In genomic region chr11:75014816-75015215, GRCm38 (mm10) we compare ENCODE assay signal across 9 mouse cellular contexts.
DNase-seq lines count a peak whose midpoint lies in the region; ATAC-seq and TF ChIP-seq lines count a peak whose summit lies in the region.
"Had no signal": no experiment of that assay in that cellular context is flagged by ENCODE, and none has a peak within 500 bp of the region (broad histone marks: within the 10 kb centered on the region; RNA-seq: fewer than 3 reads in every experiment).

No protein-coding gene starts in this region.

- no peak for DNase-seq in liver, embryonic 11.5 days (ENCODE audit: low spot score)
- no peak for DNase-seq in liver
- peak; percentile 83 for DNase-seq in cerebellum, adult 9-10 months
- no peak for DNase-seq in limb, embryonic 14.5 days (ENCODE audit: low spot score)
- DNase-seq in frontal cortex, postnatal 25 days (ENCODE audit: low spot score in 2 of 2) = no peak

- H3K36me3 ChIP-seq in liver, embryonic 11.5 days (ENCODE audit: control insufficient read depth, insufficient read depth, low read length) = no peaks in the 10 kb centered on the region
- no peaks in the 10 kb centered on the region for H3K36me3 ChIP-seq in limb, embryonic 14.5 days (ENCODE audit: control insufficient read depth, insufficient read depth, low read length)

- H3K9me3 ChIP-seq in liver, embryonic 11.5 days (ENCODE audit: control insufficient read depth, low read length) = no peaks in the 10 kb centered on the region
- H3K9me3 ChIP-seq in limb, embryonic 14.5 days (ENCODE audit: control insufficient read depth, low read length) = no peaks in the 10 kb centered on the region

- ATAC-seq in liver, embryonic 11.5 days (replicated peaks; ENCODE audit: low FRiP score) = no peak
- ATAC-seq in limb, embryonic 14.5 days (ENCODE audit: low FRiP score, low read depth) = no peak
- ATAC-seq in megakaryocyte-erythroid progenitor cell, adult 5-6 weeks (replicated peaks; ENCODE audit: low FRiP score, low TSS enrichment, poor library complexity, severe bottlenecking) = no peak
- no peak for ATAC-seq in granulocyte monocyte progenitor cell, adult 5-6 weeks (replicated peaks; ENCODE audit: poor library complexity, severe bottlenecking)

- no peaks in the 10 kb centered on the region for H3K27me3 ChIP-seq in liver, embryonic 11.5 days (replicated peaks; ENCODE audit: control insufficient read depth, insufficient read depth, low read length)
- H3K27me3 ChIP-seq in limb, embryonic 14.5 days (ENCODE audit: control insufficient read depth, insufficient read depth, low read length) = no peaks in the 10 kb centered on the region

- no peak overlapping the region for H3K9ac ChIP-seq in liver, embryonic 11.5 days (ENCODE audit: low read depth, low read length)
- no peak overlapping the region for H3K9ac ChIP-seq in limb, embryonic 14.5 days (ENCODE audit: low read depth, low read length, severe bottlenecking)

- peak overlapping the region; percentile 44; the same call in 1 of the 2 replicates for H3K27ac ChIP-seq in liver, embryonic 11.5 days (ENCODE audit: low read depth, low read length)
- peak overlapping the region; percentile 98 for H3K27ac ChIP-seq in embryonic fibroblast, embryonic 13.5 days (ENCODE audit: insufficient read depth, low read length)
- peak overlapping the region; percentile 81 for H3K27ac ChIP-seq in limb, embryonic 14.5 days (replicated peaks; ENCODE audit: low read depth, low read length)

- H3K4me1 ChIP-seq in liver, embryonic 11.5 days (replicated peaks; ENCODE audit: control insufficient read depth, insufficient read depth, low read length) = peaks cover 12% of the 10 kb centered on the region
- H3K4me1 ChIP-seq in embryonic fibroblast, embryonic 13.5 days (ENCODE audit: control insufficient read depth, insufficient read depth, low read length) = peaks cover 41% of the 10 kb centered on the region
- H3K4me1 ChIP-seq in limb, embryonic 14.5 days (ENCODE audit: control insufficient read depth, insufficient read depth, low read length) = peaks cover 51% of the 10 kb centered on the region

- H3K4me2 ChIP-seq in liver, embryonic 11.5 days = no peak overlapping the region
- H3K4me2 ChIP-seq in limb, embryonic 14.5 days (replicated peaks; ENCODE audit: low read depth, low read length, severe bottlenecking) = no peak overlapping the region

- no peak overlapping the region for H3K4me3 ChIP-seq in liver, embryonic 11.5 days (ENCODE audit: low read depth, low read length)
- H3K4me3 ChIP-seq in embryonic fibroblast, embryonic 13.5 days (ENCODE audit: insufficient read depth, low read length) = no peak overlapping the region
- H3K4me3 ChIP-seq in limb, embryonic 14.5 days (replicated peaks; ENCODE audit: low read length) = no peak overlapping the region
- H3K4me3 ChIP-seq: erythroblast, embryonic 14.5 days had no signal

- WGBS in liver, embryonic 11.5 days = 86% methylated on average over 4 of the region's 4 CpGs
- 73% methylated on average over 4 of the region's 4 CpGs for WGBS in limb, embryonic 14.5 days

- TF ChIP-seq CTCF in embryonic fibroblast, embryonic 13.5 days (IDR thresholded peaks at IDR 0.05; ENCODE audit: borderline replicate concordance, insufficient read depth, low read length) = no peak

- TF ChIP-seq POLR2A in embryonic fibroblast, embryonic 13.5 days (IDR thresholded peaks at IDR 0.05; ENCODE audit: low read depth, low read length) = no peak
- no peak for TF ChIP-seq POLR2A in limb, embryonic 14.5 days (IDR thresholded peaks at IDR 0.05; ENCODE audit: borderline replicate concordance, extremely low read depth, insufficient read depth, insufficient read length)

Comparison
In these comparisons a context has a peak if more than half of its experiments do, and no peak if none do; other contexts are left out.
1. H3K27ac ChIP-seq: peak in every context shown above with its lines; median percentile 98 in embryonic fibroblast, embryonic 13.5 days; 81 in limb, embryonic 14.5 days; 44 in liver, embryonic 11.5 days.